Mouse (Mus musculus): ENCODE data around the gene Tspan9.

The Tspan9 gene

GRCm38 (mm10) chr6:128102296-128102999 lies 40.9 kb downstream of the Tspan9 start:
- DNase-seq (ENCODE audit: low spot score): peak; percentile 40

- no peak for DNase-seq (ENCODE audit: low spot score)
These were observed 43.5 kb downstream of the Tspan9 start for GRCm38 (mm10) chr6:128099871-128100270.

GRCm38 (mm10) chr6:128099190-128099589 lies 44.2 kb downstream of the Tspan9 start:
- DNase-seq (ENCODE audit: low spot score): no peak

- no peak for DNase-seq (ENCODE audit: low spot score)
These were observed 46.9 kb downstream of the Tspan9 start for GRCm38 (mm10) chr6:128096521-128096920.

- DNase-seq (ENCODE audit: low spot score): no peak
These were observed 47.5 kb downstream of the Tspan9 start for GRCm38 (mm10) chr6:128095906-128096305.

GRCm38 (mm10) chr6:128095131-128095530 lies 48.3 kb downstream of the Tspan9 start:
- no peak for DNase-seq (ENCODE audit: low spot score)

GRCm38 (mm10) chr6:128093856-128094628 lies 49.4 kb downstream of the Tspan9 start:
- no peak for DNase-seq (ENCODE audit: low spot score)

GRCm38 (mm10) chr6:128092621-128093020 lies 50.8 kb downstream of the Tspan9 start:
- DNase-seq (ENCODE audit: low spot score): no peak

- DNase-seq (ENCODE audit: low spot score): no peak
These were observed 51.6 kb downstream of the Tspan9 start for GRCm38 (mm10) chr6:128091833-128092166.

GRCm38 (mm10) chr6:128090985-128091832 lies 52.2 kb downstream of the Tspan9 start:
- DNase-seq (ENCODE audit: low spot score): no peak

- peak; percentile 70 for DNase-seq (ENCODE audit: low spot score)
These were observed 53.4 kb downstream of the Tspan9 start for GRCm38 (mm10) chr6:128089770-128090702.

- DNase-seq (ENCODE audit: low spot score): no peak
These were observed 54.5 kb downstream of the Tspan9 start for GRCm38 (mm10) chr6:128088746-128089523.

GRCm38 (mm10) chr6:128085488-128086066 lies 57.8 kb downstream of the Tspan9 start:
- no peak for DNase-seq (ENCODE audit: low spot score)

GRCm38 (mm10) chr6:128083305-128083704 lies 60.1 kb downstream of the Tspan9 start:
- DNase-seq (ENCODE audit: low spot score): no peak

- no peak for DNase-seq (ENCODE audit: low spot score)
These were observed 61.6 kb downstream of the Tspan9 start for GRCm38 (mm10) chr6:128081781-128082180.

- no peak for DNase-seq (ENCODE audit: low spot score)
These were observed 62.1 kb downstream of the Tspan9 start for GRCm38 (mm10) chr6:128081293-128081692.

GRCm38 (mm10) chr6:128079576-128080224 lies 63.7 kb downstream of the Tspan9 start:
- DNase-seq (ENCODE audit: low spot score): no peak

GRCm38 (mm10) chr6:128078508-128078907 lies 64.9 kb downstream of the Tspan9 start:
- DNase-seq (ENCODE audit: low spot score): no peak

GRCm38 (mm10) chr6:128076104-128077020 lies 67.0 kb downstream of the Tspan9 start:
- no peak for DNase-seq (ENCODE audit: low spot score)

Measured in urinary bladder, postnatal 14 days (tissue).